Mouse (Mus musculus) stomach, postnatal 0 days (tissue): ENCODE data around the gene Smad1.

ENCODE experiments used
- CTCF ChIP-seq: IDR thresholded peaks from 2 replicates; pipeline ENCODE4 v1.5.1; 2016; ENCODE audit warnings: antibody characterized with exemption, low read depth, mild to moderate bottlenecking, moderate library complexity
- EP300 ChIP-seq: optimal IDR thresholded peaks from 2 replicates; pipeline ENCODE3; 2016; ENCODE audit warnings: antibody characterized with exemption

DNA sequence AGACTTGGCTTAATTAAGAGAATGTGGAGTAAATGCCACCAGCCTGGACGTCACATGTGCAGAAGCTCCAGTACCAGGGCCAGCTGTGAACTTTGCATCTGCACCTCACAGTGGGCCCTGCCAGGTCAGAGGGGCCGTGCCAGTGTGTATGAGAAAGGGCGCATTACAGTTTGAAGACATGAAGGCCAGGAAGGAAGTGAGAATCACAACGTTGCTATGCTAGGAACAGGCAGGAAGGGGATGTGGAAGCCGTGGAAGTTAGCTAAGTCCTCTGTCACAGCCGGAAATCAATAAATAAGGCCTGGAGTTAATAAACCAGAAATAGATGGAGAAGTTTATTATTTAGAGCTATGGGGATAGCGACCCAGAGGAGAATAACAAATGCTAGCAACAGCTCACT, 76.2 kb downstream of the Smad1 start:
- no peak for TF ChIP-seq CTCF
- TF ChIP-seq EP300 = no peak
